Mouse (Mus musculus): ENCODE measurements at regions not wholly inside any gene's neighbourhood (a gene's known extent, or its start where the extent isn't known, plus 50 kb on each side); places are given as distances from the start of the nearest gene placed in this dataset.
A peak's percentile ranks its signal among the peaks of the same experiment; 100 is the strongest.

- Histone ChIP-seq H3K9ac (peak overlapping the region; percentile 100), H3K27ac (replicated peaks) (peak overlapping the region; percentile 100), H3K4me2 (peak overlapping the region; percentile 69), H3K9me3 (no peaks in the 10 kb centered on the region), H3K4me1 (replicated peaks) (peaks cover 54% of the 10 kb centered on the region), H3K27me3 (peaks cover 25% of the 10 kb centered on the region), H3K36me3 (no peaks in the 10 kb centered on the region), H3K4me3 (peak overlapping the region; percentile 84)
- 1% methylated on average over 8 of the region's 8 CpGs for WGBS
- no peak for ATAC-seq (ENCODE audit: low read depth)
These were observed 212.9 kb downstream of the Mef2c start for GRCm38 (mm10) chr13:83716711-83717171.

- Histone ChIP-seq H3K27ac (replicated peaks) (peak overlapping the region; percentile 100), H3K36me3 (no peaks in the 10 kb centered on the region), H3K4me2 (peak overlapping the region; percentile 69), H3K4me3 (peak overlapping the region; percentile 84), H3K4me1 (replicated peaks) (peaks cover 52% of the 10 kb centered on the region), H3K27me3 (peaks cover 22% of the 10 kb centered on the region; the same call in 1 of the 2 replicates), H3K9ac (peak overlapping the region; percentile 100), H3K9me3 (no peaks in the 10 kb centered on the region)
- no peak for ATAC-seq (ENCODE audit: low read depth)
- 5% methylated on average over 4 of the region's 4 CpGs for WGBS
These were observed 213.9 kb downstream of the Mef2c start for GRCm38 (mm10) chr13:83717686-83718210.

- Histone ChIP-seq H3K4me2 (peak overlapping the region; percentile 69), H3K27ac (replicated peaks) (peak overlapping the region; percentile 100), H3K4me1 (replicated peaks) (peaks cover 43% of the 10 kb centered on the region), H3K36me3 (no peaks in the 10 kb centered on the region), H3K27me3 (peaks cover 18% of the 10 kb centered on the region; the same call in 1 of the 2 replicates), H3K9me3 (no peaks in the 10 kb centered on the region), H3K4me3 (peak overlapping the region; percentile 84), H3K9ac (peak overlapping the region; percentile 100)
- 2% methylated on average over 10 of the region's 10 CpGs for whole genome bisulfite sequencing
- ATAC-seq (ENCODE audit: low read depth) = no peak
These were observed 214.9 kb downstream of the Mef2c start for GRCm38 (mm10) chr13:83718431-83719410.

- Histone ChIP-seq H3K9me3 (no peaks in the 10 kb centered on the region), H3K4me3 (peak overlapping the region; percentile 84), H3K36me3 (no peaks in the 10 kb centered on the region), H3K4me1 (replicated peaks) (peaks cover 38% of the 10 kb centered on the region), H3K4me2 (peak overlapping the region; percentile 69), H3K27ac (replicated peaks) (peak overlapping the region; percentile 100), H3K9ac (peak overlapping the region; percentile 100), H3K27me3 (peaks cover 15% of the 10 kb centered on the region; the same call in 1 of the 2 replicates)
- under 1% methylated on average over 24 of the region's 24 CpGs for WGBS
- ATAC-seq (ENCODE audit: low read depth) = no peak
These were observed 215.9 kb downstream of the Mef2c start for GRCm38 (mm10) chr13:83719635-83720291.

- no peak for ATAC-seq (ENCODE audit: low read depth)
- Histone ChIP-seq H3K9ac (peak overlapping the region; percentile 100), H3K9me3 (no peaks in the 10 kb centered on the region), H3K27me3 (peaks cover 15% of the 10 kb centered on the region; the same call in 1 of the 2 replicates), H3K27ac (replicated peaks) (peak overlapping the region; percentile 100), H3K4me3 (peak overlapping the region; percentile 84), H3K4me2 (peak overlapping the region; percentile 69), H3K4me1 (replicated peaks) (peaks cover 35% of the 10 kb centered on the region), H3K36me3 (no peaks in the 10 kb centered on the region)
- 1% methylated on average over 12 of the region's 12 CpGs for WGBS
These were observed 216.5 kb downstream of the Mef2c start for GRCm38 (mm10) chr13:83720352-83720751.

- Histone ChIP-seq H3K36me3 (no peaks in the 10 kb centered on the region), H3K9me3 (no peaks in the 10 kb centered on the region), H3K27me3 (peaks cover 15% of the 10 kb centered on the region; the same call in 1 of the 2 replicates), H3K9ac (peak overlapping the region; percentile 100), H3K4me3 (peak overlapping the region; percentile 84), H3K27ac (replicated peaks) (peak overlapping the region; percentile 100), H3K4me2 (peak overlapping the region; percentile 69), H3K4me1 (replicated peaks) (peaks cover 33% of the 10 kb centered on the region)
- under 1% methylated on average over 30 of the region's 30 CpGs for WGBS
- ATAC-seq (ENCODE audit: low read depth) = peak; percentile 85
These were observed 217.1 kb downstream of the Mef2c start for GRCm38 (mm10) chr13:83720883-83721371.

- Histone ChIP-seq H3K27ac (replicated peaks) (peak overlapping the region; percentile 100), H3K4me3 (peak overlapping the region; percentile 84), H3K4me2 (peak overlapping the region; percentile 69), H3K36me3 (no peaks in the 10 kb centered on the region), H3K4me1 (replicated peaks) (peaks cover 26% of the 10 kb centered on the region), H3K9me3 (no peaks in the 10 kb centered on the region), H3K27me3 (peaks cover 15% of the 10 kb centered on the region; the same call in 1 of the 2 replicates), H3K9ac (peak overlapping the region; percentile 100)
- ATAC-seq (ENCODE audit: low read depth) = peak; percentile 37
- WGBS = 1% methylated on average over 14 of the region's 14 CpGs
These were observed 217.7 kb downstream of the Mef2c start for GRCm38 (mm10) chr13:83721563-83721962.

GRCm38 (mm10) chr13:83722241-83722640 is 218.4 kb downstream of the Mef2c start:
- Histone ChIP-seq H3K9ac (peak overlapping the region; percentile 100), H3K27ac (replicated peaks) (peak overlapping the region; percentile 100), H3K4me1 (replicated peaks) (peaks cover 22% of the 10 kb centered on the region), H3K4me3 (peak overlapping the region; percentile 84), H3K27me3 (peaks cover 11% of the 10 kb centered on the region; the same call in 1 of the 2 replicates), H3K9me3 (no peaks in the 10 kb centered on the region), H3K4me2 (peak overlapping the region; percentile 69), H3K36me3 (no peaks in the 10 kb centered on the region)
- ATAC-seq (ENCODE audit: low read depth) = peak; percentile 6; the same call in 1 of the 2 replicates
- WGBS = 3% methylated on average over 7 of the region's 7 CpGs

- peak overlapping the region; percentile 100 for H3K27ac ChIP-seq (replicated peaks)
- H3K9ac ChIP-seq = peak overlapping the region; percentile 100
- H3K36me3 ChIP-seq = no peaks in the 10 kb centered on the region
- H3K4me3 ChIP-seq = peak overlapping the region; percentile 84
- ATAC-seq (ENCODE audit: low read depth) = no peak
- peaks cover 9% of the 10 kb centered on the region; the same call in 1 of the 2 replicates for H3K27me3 ChIP-seq
- H3K4me1 ChIP-seq (replicated peaks) = peaks cover 17% of the 10 kb centered on the region
- H3K4me2 ChIP-seq = peak overlapping the region; percentile 69
- WGBS = 8% methylated on average over 3 of the region's 3 CpGs
- H3K9me3 ChIP-seq = no peaks in the 10 kb centered on the region
These were observed 219.0 kb downstream of the Mef2c start for GRCm38 (mm10) chr13:83722791-83723190.

- 9% methylated on average over 2 of the region's 2 CpGs for WGBS
- Histone ChIP-seq H3K4me1 (replicated peaks) (peaks cover 11% of the 10 kb centered on the region), H3K36me3 (no peaks in the 10 kb centered on the region), H3K27me3 (peaks cover 3% of the 10 kb centered on the region; the same call in 1 of the 2 replicates), H3K4me3 (peak overlapping the region; percentile 84), H3K9me3 (no peaks in the 10 kb centered on the region), H3K9ac (peak overlapping the region; percentile 100), H3K27ac (replicated peaks) (peak overlapping the region; percentile 100), H3K4me2 (peak overlapping the region; percentile 69)
- ATAC-seq (ENCODE audit: low read depth) = no peak
These were observed 219.6 kb downstream of the Mef2c start for GRCm38 (mm10) chr13:83723396-83723795.

- no peak for ATAC-seq (ENCODE audit: low read depth)
- 0 out of 2 replicates have a peak, but pooled peaks cover 3% of the 10 kb centered on the region for H3K4me1 ChIP-seq (replicated peaks)
These were observed 220.4 kb downstream of the Mef2c start for GRCm38 (mm10) chr13:83724196-83724595.

More at GRCm38 (mm10) chr13:83724196-83724595, 220.4 kb downstream of the Mef2c start:
- Histone ChIP-seq H3K27me3 (no peaks in the 10 kb centered on the region), H3K4me3 (peak overlapping the region; percentile 84), H3K27ac (replicated peaks) (peak overlapping the region; percentile 100), H3K9ac (peak overlapping the region; percentile 100), H3K4me2 (peak overlapping the region; percentile 69), H3K9me3 (no peaks in the 10 kb centered on the region), H3K36me3 (no peaks in the 10 kb centered on the region)
- WGBS = 13% methylated on average over 3 of the region's 3 CpGs
